Mouse (Mus musculus) ES-E14 (cell line): ENCODE measurements around the gene Ugt1a1. TPM values are rescaled to one million over a fixed set of nuclear protein-coding genes. Genes with fewer than 3 reads are reported as not detected.

Experiments
- DNase-seq: peaks from one replicate; pipeline ENCODE4 v3.0.0-alpha.2; 2013; ENCODE audit warnings: low read depth, low spot score
- H3K27ac ChIP-seq: 2 replicates; pipeline ENCODE4 v1.5.1; 2012; ENCODE audit warnings: low read depth, mild to moderate bottlenecking, low read length, moderate library complexity, mixed read lengths; ENCODE audit not compliant: poor library complexity, insufficient read depth, severe bottlenecking
- H3K36me3 ChIP-seq: 2 replicates; pipeline ENCODE4 v1.6.1; 2012; ENCODE audit warnings: mild to moderate bottlenecking, low read length, moderate library complexity, mixed read lengths; ENCODE audit not compliant: control insufficient read depth, poor library complexity, insufficient read depth, severe bottlenecking
- H3K4me1 ChIP-seq, 2 experiments: fragments of 150-350 bp in 1 of 2; sonication (generic) in 1 of 2; 2 replicates each; pipeline ENCODE4 v1.6.1; 2012; ENCODE audit warnings: low read length in 2 of 2, mild to moderate bottlenecking in 1 of 2, mixed read lengths in 1 of 2; ENCODE audit not compliant: control insufficient read depth in 2 of 2, insufficient read depth in 2 of 2, poor library complexity in 1 of 2
- H3K4me3 ChIP-seq, 2 experiments: fragments of 150-350 bp in 1 of 2; sonication (generic) in 1 of 2; 2 replicates each; pipeline ENCODE4 v1.5.1; 2012; ENCODE audit warnings: low read length in 2 of 2, low read depth in 1 of 2, mild to moderate bottlenecking in 1 of 2, mixed read lengths in 1 of 2; ENCODE audit not compliant: insufficient read depth in 1 of 2, poor library complexity in 1 of 2, severe bottlenecking in 1 of 2
- H3K9ac ChIP-seq: 2 replicates; pipeline ENCODE4 v1.6.1; 2012; ENCODE audit warnings: low read depth, mild to moderate bottlenecking, low read length, mixed read lengths; ENCODE audit not compliant: poor library complexity, insufficient read depth, severe bottlenecking
- H3K9me3 ChIP-seq: fragments of 150-350 bp; sonication (generic); 2 replicates; pipeline ENCODE4 v1.6.1; 2012; ENCODE audit warnings: low read depth, mild to moderate bottlenecking, low read length; ENCODE audit not compliant: control insufficient read depth, insufficient read depth
- CHD2 ChIP-seq: IDR thresholded peaks from 2 replicates; pipeline ENCODE4 v1.6.1; 2014; ENCODE audit warnings: mild to moderate bottlenecking, low read depth, low read length, inconsistent platforms
- HCFC1 ChIP-seq: IDR thresholded peaks from 2 replicates; pipeline ENCODE4 v1.6.1; 2012; ENCODE audit warnings: low read length, inconsistent platforms, borderline replicate concordance; ENCODE audit not compliant: insufficient read depth
- MAFK ChIP-seq: IDR thresholded peaks from 2 replicates; pipeline ENCODE4 v1.6.1; 2014; ENCODE audit warnings: mild to moderate bottlenecking, low read depth, low read length, inconsistent platforms; ENCODE audit not compliant: insufficient read depth
- ZC3H11A ChIP-seq: IDR thresholded peaks from 2 replicates; pipeline ENCODE4 v1.6.1; 2012; ENCODE audit warnings: low read depth, mild to moderate bottlenecking, inconsistent platforms, low read length, borderline replicate concordance
- ZNF384 ChIP-seq: IDR thresholded peaks from 2 replicates; pipeline ENCODE4 v1.6.1; 2012; ENCODE audit warnings: low read depth, low read length, inconsistent platforms
- in situ Hi-C, 2 experiments: fragments of 600-800 bp; cut with MboI; formaldehyde crosslinking; loops; one replicate each; pipeline ENCODE4 v1.15.1; 2025; ENCODE audit warnings: low sequenced_read_pairs in 2 of 2, inconsistent platforms in 1 of 2; ENCODE audit not compliant: unreplicated experiment in 2 of 2
- total RNA-seq: library from RNA; depleted of rRNA; stranded (reverse); fragments of 300-350 nt; gene quantifications from 2 replicates; pipeline ENCODE4 v1.2.3, GENCODE M21; 2012

The Ugt1a1 gene
- total RNA-seq, 1 experiment: not detected

- in situ Hi-C loops: no loop called here
- H3K9me3 ChIP-seq: no peaks in the 10 kb centered on the region
- H3K27ac ChIP-seq: no peak overlapping the region
- H3K36me3 ChIP-seq: peaks cover 24% of the 10 kb centered on the region
- peaks cover 3 to 4% of the 10 kb centered on the region in 2 experiments; a peak in 2 of 4 replicates for H3K4me1 ChIP-seq
- no peak overlapping the region for H3K9ac ChIP-seq
- no peak overlapping the region for H3K4me3 ChIP-seq
- no peak for DNase-seq
- no peak for TF ChIP-seq HCFC1
- no peak for TF ChIP-seq MAFK
- no peak for TF ChIP-seq ZNF384
- no peak for TF ChIP-seq ZC3H11A
Measured at GRCm38 (mm10) chr1:88259643-88260024, 47.9 kb downstream of the Ugt1a1 start.

GRCm38 (mm10) chr1:88260114-88260513 is 48.4 kb downstream of the Ugt1a1 start:
- TF ChIP-seq MAFK (no peak), ZNF384 (no peak), ZC3H11A (no peak), HCFC1 (no peak), CHD2 (no peak)
- DNase-seq: no peak
- no peak overlapping the region for H3K9ac ChIP-seq
- H3K4me3 ChIP-seq: no peak overlapping the region
- no peaks in the 10 kb centered on the region for H3K9me3 ChIP-seq
- H3K36me3 ChIP-seq: peaks cover 29% of the 10 kb centered on the region
- peaks cover 3 to 4% of the 10 kb centered on the region in 2 experiments; a peak in 2 of 4 replicates for H3K4me1 ChIP-seq
- no peak overlapping the region; the same call in 1 of the 2 replicates for H3K27ac ChIP-seq
- in situ Hi-C loops: no loop called here

GRCm38 (mm10) chr1:88260604-88261377 is 49.0 kb downstream of the Ugt1a1 start:
- DNase-seq: no peak
- H3K4me1 ChIP-seq: peaks cover 3 to 4% of the 10 kb centered on the region in 2 experiments; a peak in 2 of 4 replicates
- in situ Hi-C loops: no loop called here
- no peak for TF ChIP-seq ZNF384
- no peak for TF ChIP-seq MAFK
- no peak for TF ChIP-seq ZC3H11A
- no peak for TF ChIP-seq CHD2
- no peak overlapping the region for H3K27ac ChIP-seq
- peaks cover 36% of the 10 kb centered on the region for H3K36me3 ChIP-seq
- no peaks in the 10 kb centered on the region for H3K9me3 ChIP-seq
- H3K4me3 ChIP-seq: no peak overlapping the region
- no peak overlapping the region for H3K9ac ChIP-seq

DNA sequence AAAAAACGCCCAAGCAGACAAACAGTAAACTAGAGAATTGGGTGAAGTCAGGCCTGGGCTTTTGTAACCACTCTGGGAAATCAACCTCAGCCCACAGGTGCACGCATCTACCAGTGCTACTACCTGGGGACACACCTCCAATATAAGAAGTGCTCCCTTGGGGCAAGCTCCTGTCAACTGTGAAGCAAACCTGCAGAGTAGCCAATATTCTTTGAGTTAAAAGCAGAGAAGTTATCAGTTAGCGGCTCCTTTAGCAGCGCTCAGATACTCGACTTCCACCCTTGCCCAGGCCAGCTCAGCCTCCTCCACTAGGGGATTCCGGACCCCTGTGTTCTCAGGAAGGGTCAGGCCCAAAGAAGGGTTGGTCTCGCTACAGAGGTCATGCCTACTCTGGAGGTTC is 49.9 kb downstream of the Ugt1a1 start:
- peaks cover 3 to 4% of the 10 kb centered on the region in 2 experiments; a peak in 2 of 4 replicates for H3K4me1 ChIP-seq
- TF ChIP-seq HCFC1 (no peak), MAFK (no peak), ZNF384 (no peak), ZC3H11A (no peak), CHD2 (no peak)
- no peak overlapping the region for H3K9ac ChIP-seq
- H3K36me3 ChIP-seq: peaks cover 45% of the 10 kb centered on the region
- H3K27ac ChIP-seq: no peak overlapping the region
- no peak overlapping the region for H3K4me3 ChIP-seq
- DNase-seq: no peak
- peaks cover 3% of the 10 kb centered on the region; the same call in 1 of the 2 replicates for H3K9me3 ChIP-seq
- in situ Hi-C loops: no loop called here

DNA sequence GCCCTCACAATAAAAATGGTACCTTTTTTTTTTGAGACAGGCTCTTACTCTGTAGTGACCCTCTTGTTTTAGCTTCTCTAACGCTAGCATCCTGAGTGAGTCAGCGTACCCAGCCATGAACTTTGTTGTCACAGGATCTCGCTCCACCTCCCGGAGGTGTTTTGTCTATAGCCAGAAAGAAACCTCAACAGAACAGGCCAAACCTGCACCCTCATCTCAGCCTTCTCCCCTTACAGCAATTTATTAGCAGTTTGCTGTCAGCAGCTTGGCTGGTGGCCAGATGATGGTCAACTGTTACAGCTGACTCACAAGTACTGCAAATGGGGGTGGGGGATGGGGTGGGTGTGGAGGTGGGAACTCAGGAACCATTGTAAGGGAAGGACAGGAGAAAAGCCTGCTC is 50.5 kb downstream of the Ugt1a1 start:
- Histone ChIP-seq H3K27ac (no peak overlapping the region), H3K4me3 (no peak overlapping the region), H3K4me1 (peaks cover 3 to 4% of the 10 kb centered on the region in 2 experiments; a peak in 2 of 4 replicates), H3K36me3 (peaks cover 50% of the 10 kb centered on the region), H3K9me3 (peaks cover 3% of the 10 kb centered on the region; the same call in 1 of the 2 replicates), H3K9ac (no peak overlapping the region)
- TF ChIP-seq HCFC1 (no peak), ZNF384 (no peak), CHD2 (no peak; the same call in 1 of the 2 replicates), MAFK (no peak), ZC3H11A (no peak)
- in situ Hi-C loops: no loop called here
- DNase-seq: no peak
